21 mouse cellular contexts compared by ENCODE assay signal in the genomic region with DNA sequence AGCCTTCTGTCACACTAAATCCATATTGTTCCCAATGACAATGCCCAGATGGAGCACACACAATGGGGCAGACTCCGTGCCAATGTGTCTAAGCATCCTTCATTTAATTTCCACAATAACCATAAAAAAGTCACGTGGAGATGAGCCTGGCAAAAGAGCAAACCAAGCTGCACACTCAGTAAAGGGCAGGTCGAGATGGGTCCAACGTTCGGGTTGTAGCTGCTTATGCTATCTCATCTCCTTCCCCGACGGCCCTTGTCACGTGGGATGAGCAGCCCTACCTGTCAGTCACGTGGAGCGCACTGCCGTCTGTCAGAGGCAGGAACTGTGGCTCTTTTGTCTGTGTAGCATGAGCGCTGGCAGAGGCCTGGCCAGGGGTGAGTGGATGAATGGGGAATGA. TPM values are rescaled to one million over a fixed set of nuclear protein-coding genes. Genes with fewer than 3 reads are reported as not detected.
DNase-seq lines count a peak whose midpoint lies in the region; ATAC-seq and TF ChIP-seq lines count a peak whose summit lies in the region.
"Had no signal": no experiment of that assay in that cellular context is flagged by ENCODE, and none has a peak within 500 bp of the region (broad histone marks: within the 10 kb centered on the region; RNA-seq: fewer than 3 reads in every experiment).

No protein-coding gene starts in this region.

- H3K4me2 ChIP-seq in midbrain, embryonic 11.5 days: no peak overlapping the region
- no peak overlapping the region for H3K4me2 ChIP-seq in midbrain, postnatal 0 days (ENCODE audit: low read depth, low read length, poor library complexity, severe bottlenecking)
- H3K4me2 ChIP-seq: hindbrain, embryonic 15.5 days; liver, embryonic 11.5 days; lung, embryonic 14.5 days had no signal

- H3K9ac ChIP-seq in midbrain, embryonic 11.5 days (ENCODE audit: low read length): no peak overlapping the region
- no peak overlapping the region for H3K9ac ChIP-seq in midbrain, postnatal 0 days (replicated peaks; ENCODE audit: low read length, poor library complexity, severe bottlenecking)
- H3K9ac ChIP-seq: hindbrain, embryonic 15.5 days; lung, embryonic 14.5 days had no signal

- WGBS in midbrain, embryonic 11.5 days: 32% methylated on average over 12 of the region's 12 CpGs
- WGBS in midbrain, postnatal 0 days: 19% methylated on average over 12 of the region's 12 CpGs

- H3K4me1 ChIP-seq in midbrain, embryonic 11.5 days (ENCODE audit: control insufficient read depth, insufficient read depth, low read length): peaks cover 5% of the 10 kb centered on the region; the same call in 1 of the 2 replicates
- H3K4me1 ChIP-seq in midbrain, postnatal 0 days (ENCODE audit: insufficient read depth, low read length): 0 out of 2 replicates have a peak, but pooled peaks cover 5% of the 10 kb centered on the region

- peak; percentile 70 for DNase-seq in cerebellum, adult 9-10 months
- DNase-seq in cerebellum, adult 11 months: no peak
- no peak for DNase-seq in midbrain, embryonic 11.5 days (ENCODE audit: low spot score, missing footprints)
- no peak for DNase-seq in midbrain, postnatal 0 days (ENCODE audit: low spot score)
- peak; percentile 43 to 54 for DNase-seq in cerebellum, postnatal 25 days
- DNase-seq in retina, postnatal 1 day: peak; percentile 70
- DNase-seq in right cerebral cortex, postnatal 10 days (ENCODE audit: low spot score in 2 of 2): no peak
- DNase-seq in gastrocnemius, adult 8-10 months (ENCODE audit: low spot score in 2 of 2): no peak
- DNase-seq: kidney, adult 8-10 months; kidney, postnatal 4 days; layer of hippocampus, postnatal 36 days; left cerebral cortex, postnatal 4 days; lung, embryonic 14.5 days; right cerebral cortex, postnatal 14 days had no signal

- no peak overlapping the region for H3K27ac ChIP-seq in midbrain, embryonic 11.5 days (ENCODE audit: low read depth, low read length)
- H3K27ac ChIP-seq in midbrain, postnatal 0 days (ENCODE audit: low read depth, low read length): no peak overlapping the region
- H3K27ac ChIP-seq: hindbrain, embryonic 15.5 days; macrophage had no signal

- no peak for TF ChIP-seq CTCF in midbrain, postnatal 0 days (IDR thresholded peaks at IDR 0.05)

- H3K36me3 ChIP-seq in midbrain, embryonic 11.5 days (ENCODE audit: control insufficient read depth, insufficient read depth, low read length): no peaks in the 10 kb centered on the region
- no peaks in the 10 kb centered on the region for H3K36me3 ChIP-seq in midbrain, postnatal 0 days (ENCODE audit: insufficient read depth, low read length)
- H3K36me3 ChIP-seq: hindbrain, embryonic 15.5 days had no signal

- H3K4me3 ChIP-seq in midbrain, embryonic 11.5 days (ENCODE audit: low read depth, low read length): no peak overlapping the region
- no peak overlapping the region for H3K4me3 ChIP-seq in midbrain, postnatal 0 days (ENCODE audit: low read depth, low read length)
- H3K4me3 ChIP-seq: hindbrain, embryonic 15.5 days had no signal

- H3K27me3 ChIP-seq in midbrain, embryonic 11.5 days (ENCODE audit: control insufficient read depth, insufficient read depth, low read length): no peaks in the 10 kb centered on the region
- H3K27me3 ChIP-seq in midbrain, postnatal 0 days (ENCODE audit: insufficient read depth, low read length): peaks cover 5% of the 10 kb centered on the region; the same call in 1 of the 2 replicates
- H3K27me3 ChIP-seq: hindbrain, embryonic 15.5 days had no signal

- no peaks in the 10 kb centered on the region for H3K9me3 ChIP-seq in midbrain, embryonic 11.5 days (ENCODE audit: control insufficient read depth, low read length)
- no peaks in the 10 kb centered on the region for H3K9me3 ChIP-seq in midbrain, postnatal 0 days (ENCODE audit: low read length)
- H3K9me3 ChIP-seq: hindbrain, embryonic 15.5 days had no signal

- 0 out of 2 replicates have a peak, but pooled peaks have one; percentile 40 for ATAC-seq in midbrain, embryonic 11.5 days (ENCODE audit: low FRiP score)
- no peak for ATAC-seq in midbrain, postnatal 0 days (ENCODE audit: low FRiP score)

RNA-seq across cellular contexts. Expression of a gene that starts 6.6 kb away (rescaled TPM):
- polyA plus RNA-seq in midbrain, embryonic 11.5 days (2014; fragmentation: Nextera tagmentation; extraction: Ambion mirVana): 0.61 and 0.69 TPM in 2 replicates
- total RNA-seq in midbrain, postnatal 0 days (2014; rRNA removed): 0.57 and 0.93 TPM in 2 replicates
- polyA plus RNA-seq in midbrain, postnatal 0 days (2015; fragmentation: Nextera tagmentation; extraction: Ambion mirVana): 0.67 and 0.90 TPM in 2 replicates
- under 1 TPM in 2 of 4 experiments, not detected in 2; 0.13 to 0.15 TPM for total RNA-seq in gastrocnemius, adult 8-10 months (2022)

RNA-seq across cellular contexts. Expression of a gene that starts 22.6 kb away (rescaled TPM):
- polyA plus RNA-seq in midbrain, embryonic 11.5 days (2014; fragmentation: Nextera tagmentation; extraction: Ambion mirVana): not detected in 2 replicates
- 0.19 TPM in 1 of 2 replicates, not detected in the other for total RNA-seq in midbrain, postnatal 0 days (2014; rRNA removed)
- 0.10 and 0.12 TPM in 2 replicates for polyA plus RNA-seq in midbrain, postnatal 0 days (2015; fragmentation: Nextera tagmentation; extraction: Ambion mirVana)
- total RNA-seq in gastrocnemius, adult 8-10 months (2022): under 1 TPM in 1 of 4 experiments, not detected in 3; 0.13 TPM
- total RNA-seq: layer of hippocampus, postnatal 36 days; left cerebral cortex, postnatal 4 days had no signal
- polyA plus RNA-seq: embryonic facial prominence, embryonic 11.5 days; heart, embryonic 14.5 days; hindbrain, embryonic 15.5 days; lung, embryonic 14.5 days had no signal

RNA-seq across cellular contexts. Expression of a gene that starts 36.4 kb away (rescaled TPM):
- polyA plus RNA-seq in midbrain, embryonic 11.5 days (2014; fragmentation: Nextera tagmentation; extraction: Ambion mirVana): not detected in 2 replicates
- total RNA-seq in midbrain, postnatal 0 days (2014; rRNA removed): 0.82 TPM in 1 of 2 replicates, not detected in the other
- polyA plus RNA-seq in midbrain, postnatal 0 days (2015; fragmentation: Nextera tagmentation; extraction: Ambion mirVana): not detected in 2 replicates
- total RNA-seq in gastrocnemius, adult 8-10 months (2022): 1 to 10 TPM in 2 of 4 experiments, under 1 TPM in 2; 0.29 to 2.9 (median 1.2) TPM
- total RNA-seq: ES-E14; layer of hippocampus, postnatal 36 days had no signal
- polyA plus RNA-seq: embryonic facial prominence, embryonic 11.5 days; heart, embryonic 14.5 days; hindbrain, embryonic 15.5 days; liver, embryonic 11.5 days; lung, embryonic 14.5 days had no signal

RNA-seq across cellular contexts. Expression of a gene that starts 47.0 kb away (rescaled TPM):
- not detected in 2 replicates for polyA plus RNA-seq in midbrain, embryonic 11.5 days (2014; fragmentation: Nextera tagmentation; extraction: Ambion mirVana)
- total RNA-seq in midbrain, postnatal 0 days (2014; rRNA removed): 0.82 TPM in 1 of 2 replicates, not detected in the other
- polyA plus RNA-seq in midbrain, postnatal 0 days (2015; fragmentation: Nextera tagmentation; extraction: Ambion mirVana): not detected in 2 replicates
- total RNA-seq in gastrocnemius, adult 8-10 months (2022): 1 to 10 TPM in 1 of 4 experiments, under 1 TPM in 2, not detected in 1; 0.29 to 2.7 (median 0.77) TPM
- total RNA-seq: ES-E14; neutrophil, adult 5-6 weeks had no signal
- polyA plus RNA-seq: embryonic facial prominence, embryonic 11.5 days; heart, embryonic 14.5 days; hindbrain, embryonic 15.5 days; liver, embryonic 11.5 days; lung, embryonic 14.5 days had no signal

RNA-seq across cellular contexts. Expression of a gene that starts 49.2 kb away (rescaled TPM):
- not detected in 2 replicates for polyA plus RNA-seq in midbrain, embryonic 11.5 days (2014; fragmentation: Nextera tagmentation; extraction: Ambion mirVana)
- total RNA-seq in midbrain, postnatal 0 days (2014; rRNA removed): 0.16 and 0.42 TPM in 2 replicates
- polyA plus RNA-seq in midbrain, postnatal 0 days (2015; fragmentation: Nextera tagmentation; extraction: Ambion mirVana): 0.09 and 0.10 TPM in 2 replicates
- total RNA-seq in gastrocnemius, adult 8-10 months (2022): under 1 TPM in 1 of 4 experiments, not detected in 3; 0.07 TPM
- polyA plus RNA-seq: embryonic facial prominence, embryonic 11.5 days had no signal

Comparison
In these comparisons a context has a peak if more than half of its experiments do, and no peak if none do; other contexts are left out.
1. DNase-seq: peak in cerebellum, adult 9-10 months (single experiment), cerebellum, postnatal 25 days (2 of 2) and retina, postnatal 1 day (single experiment); none in cerebellum, adult 11 months (single experiment), midbrain, embryonic 11.5 days (single experiment), midbrain, postnatal 0 days (single experiment), right cerebral cortex, postnatal 10 days (0 of 2) and gastrocnemius, adult 8-10 months (0 of 2).